Mouse (Mus musculus): ENCODE results near the gene Heatr1. TPM values are rescaled to one million over a fixed set of nuclear protein-coding genes. Genes with fewer than 3 reads are reported as not detected.
A peak's percentile ranks its signal among the peaks of the same experiment; 100 is the strongest.
"Not testable (repeated sequence)": the region's sequence is repeated elsewhere in the genome, so short reads cannot be mapped to it uniquely, and the experiment has no call there.

Gene Heatr1
- total RNA-seq, 1 experiment from 2014 or later = 50.9 TPM

- no peak for ATAC-seq (ENCODE audit: extremely low read depth, insufficient number of reproducible peaks, low FRiP score, poor library complexity, severe bottlenecking)
These were observed 46.0 kb downstream of the Heatr1 start for GRCm38 (mm10) chr13:12440813-12441212.

- no peak for ATAC-seq (ENCODE audit: extremely low read depth, insufficient number of reproducible peaks, low FRiP score, poor library complexity, severe bottlenecking)
These were observed 47.3 kb downstream of the Heatr1 start for GRCm38 (mm10) chr13:12442008-12442587.

DNA sequence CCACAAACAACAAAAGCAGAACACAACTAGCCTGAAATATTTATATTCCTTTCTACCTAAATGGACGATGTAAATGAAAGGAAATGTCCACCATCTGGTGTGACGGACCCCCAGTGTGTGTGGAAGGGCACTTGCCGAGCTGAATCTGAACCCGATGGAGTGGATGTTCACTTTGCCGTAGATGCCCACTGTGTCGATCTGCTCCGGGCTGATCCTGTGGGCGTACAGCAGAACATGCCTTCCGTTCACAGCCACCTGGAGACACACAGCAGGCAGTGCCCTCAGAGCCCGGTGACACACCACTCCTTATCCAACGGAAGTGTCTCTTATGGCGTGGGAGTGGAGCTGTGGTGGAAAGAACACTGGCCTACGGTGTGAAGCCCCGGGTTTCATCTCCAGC, 58.3 kb downstream of the Heatr1 start:
- no peak for ATAC-seq (ENCODE audit: extremely low read depth, insufficient number of reproducible peaks, low FRiP score, poor library complexity, severe bottlenecking)

DNA sequence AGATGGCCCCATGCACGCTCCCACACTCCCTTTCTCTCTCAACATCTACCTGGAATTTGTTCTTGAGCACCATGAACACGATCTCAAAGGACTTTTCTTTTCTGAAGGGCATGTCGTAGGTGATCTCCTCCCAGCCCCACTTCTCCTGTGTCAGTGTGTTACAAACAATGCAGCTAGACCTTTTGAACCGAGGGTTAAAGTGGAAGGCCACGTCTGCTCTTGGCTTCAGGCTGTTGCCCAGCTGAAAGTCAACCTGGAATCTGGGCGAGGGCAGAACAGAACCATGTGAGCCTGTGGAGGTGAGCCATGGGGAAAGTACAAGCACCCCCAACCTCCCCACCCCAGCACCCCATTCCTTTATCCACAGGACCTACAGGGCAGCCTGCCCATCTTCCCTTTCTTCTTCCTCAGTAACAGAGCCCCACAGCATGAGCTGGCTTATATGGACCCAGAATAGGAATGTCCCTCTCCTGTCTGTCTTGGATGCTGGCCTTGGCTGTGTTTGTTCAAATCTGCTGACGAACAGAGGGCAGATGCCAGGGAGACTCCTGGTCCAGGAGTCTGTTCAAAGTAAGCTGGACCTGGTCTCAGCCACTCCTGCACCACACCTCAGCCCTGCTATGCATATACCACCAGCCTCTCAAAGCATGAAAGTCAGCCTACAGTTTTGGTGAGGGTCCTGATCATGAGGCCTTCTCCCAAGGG, 60.0 kb downstream of the Heatr1 start:
- ATAC-seq (ENCODE audit: extremely low read depth, insufficient number of reproducible peaks, low FRiP score, poor library complexity, severe bottlenecking) = no peak

DNA sequence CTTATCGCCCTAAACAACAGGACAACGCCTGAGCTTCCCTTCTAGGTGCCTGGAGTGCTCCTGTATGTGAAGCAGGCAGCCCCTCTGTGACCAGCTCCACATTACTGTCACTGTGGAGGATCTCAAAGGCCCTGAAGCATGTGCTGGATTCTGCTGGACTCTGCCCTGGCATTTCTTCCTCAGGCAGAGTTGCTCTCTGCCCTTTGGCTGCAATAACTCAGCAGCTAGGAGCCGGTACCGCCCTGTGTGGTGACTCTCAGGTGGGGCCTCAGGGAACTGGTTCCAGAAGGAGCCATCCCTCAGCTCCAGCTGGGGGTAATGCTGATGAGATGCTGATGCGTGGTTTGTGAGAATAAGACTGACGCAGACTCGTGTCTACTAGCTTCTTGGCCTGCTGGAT, 61.9 kb downstream of the Heatr1 start:
- ATAC-seq (ENCODE audit: extremely low read depth, insufficient number of reproducible peaks, low FRiP score, poor library complexity, severe bottlenecking) = no peak

- peak; percentile 72 for ATAC-seq (ENCODE audit: extremely low read depth, insufficient number of reproducible peaks, low FRiP score, poor library complexity, severe bottlenecking)
These were observed 65.6 kb downstream of the Heatr1 start for GRCm38 (mm10) chr13:12460443-12460842.

DNA sequence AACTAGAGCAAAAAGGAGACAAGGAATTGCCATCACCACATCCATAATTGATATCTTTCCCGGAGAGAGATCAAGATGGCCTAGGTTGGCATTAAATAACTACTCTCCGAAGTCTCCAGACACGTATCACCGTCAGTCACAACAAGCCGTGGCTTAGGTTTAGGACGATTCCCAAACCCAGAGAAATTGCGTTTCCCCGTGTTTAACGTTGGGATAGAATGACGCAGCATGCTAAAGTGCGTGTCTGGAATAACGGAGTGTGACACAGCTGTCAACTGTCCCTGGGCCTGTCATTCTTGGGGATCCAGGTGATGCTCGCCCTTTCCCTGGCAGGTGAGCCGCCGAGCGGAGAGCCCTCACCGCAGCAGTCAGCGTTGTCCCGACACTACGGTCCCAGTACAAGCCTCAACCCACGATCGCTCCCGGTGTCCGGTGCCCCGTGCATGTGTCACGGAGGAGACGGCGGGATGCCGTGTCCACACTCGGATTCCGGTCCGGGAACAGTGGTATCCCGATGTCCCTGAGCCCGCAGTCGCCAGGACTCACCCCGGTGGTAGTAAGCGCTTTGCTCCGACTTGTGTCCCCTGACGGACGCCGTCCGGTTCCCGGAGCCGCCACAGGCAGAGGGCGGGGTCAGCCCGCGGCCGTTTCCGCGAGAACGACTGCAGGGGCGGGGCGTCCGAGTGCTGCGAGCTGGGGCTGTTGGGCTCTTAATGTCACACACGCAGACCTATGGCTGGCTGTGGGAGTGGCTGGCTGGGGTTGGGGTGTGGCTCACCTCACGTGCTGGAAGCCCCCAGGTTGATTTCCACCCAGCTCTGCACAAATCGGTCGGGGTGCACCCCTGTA, 66.3 kb downstream of the Heatr1 start:
- ATAC-seq (ENCODE audit: extremely low read depth, insufficient number of reproducible peaks, low FRiP score, poor library complexity, severe bottlenecking) = peak; percentile 85

DNA sequence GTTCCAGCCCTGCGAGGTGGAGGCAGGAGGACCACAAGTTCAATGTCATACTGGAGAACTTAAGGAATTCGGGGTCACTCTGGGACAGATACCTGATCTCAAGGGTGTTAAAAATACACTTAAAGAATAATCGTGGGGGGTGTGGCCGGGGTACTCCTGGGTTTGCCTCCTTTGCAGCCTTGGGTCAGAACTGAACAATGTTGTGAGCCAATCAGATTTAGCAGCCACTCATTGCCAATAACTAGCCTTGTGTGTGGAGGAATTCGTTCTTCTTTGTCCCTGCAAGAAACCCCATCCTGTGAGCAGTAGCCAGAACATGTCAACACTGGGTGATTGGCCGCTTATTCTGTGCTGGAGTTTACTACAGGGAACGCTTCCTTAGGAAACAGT, 66.9 kb downstream of the Heatr1 start:
- no peak for ATAC-seq (ENCODE audit: extremely low read depth, insufficient number of reproducible peaks, low FRiP score, poor library complexity, severe bottlenecking)

DNA sequence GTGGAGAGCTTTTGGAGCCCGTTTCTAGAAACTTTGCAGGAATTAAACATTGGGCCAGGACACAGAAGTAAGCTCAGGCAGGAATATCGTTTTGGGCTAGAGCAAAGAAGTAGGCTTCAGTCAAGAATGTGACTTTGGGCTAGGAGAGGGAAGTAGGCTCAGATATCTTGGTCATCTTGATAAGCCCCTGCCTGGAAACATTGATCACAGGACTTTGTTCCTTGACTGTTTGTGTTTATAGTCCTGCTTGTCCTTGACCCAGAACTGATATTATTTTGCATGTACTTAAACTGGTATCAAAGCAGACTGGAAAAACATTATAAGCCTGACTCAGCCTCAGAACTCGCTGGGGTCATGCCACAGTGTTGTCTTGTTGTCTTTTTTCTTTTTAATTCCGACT, 67.8 kb downstream of the Heatr1 start:
- no peak for ATAC-seq (ENCODE audit: extremely low read depth, insufficient number of reproducible peaks, low FRiP score, poor library complexity, severe bottlenecking)

DNA sequence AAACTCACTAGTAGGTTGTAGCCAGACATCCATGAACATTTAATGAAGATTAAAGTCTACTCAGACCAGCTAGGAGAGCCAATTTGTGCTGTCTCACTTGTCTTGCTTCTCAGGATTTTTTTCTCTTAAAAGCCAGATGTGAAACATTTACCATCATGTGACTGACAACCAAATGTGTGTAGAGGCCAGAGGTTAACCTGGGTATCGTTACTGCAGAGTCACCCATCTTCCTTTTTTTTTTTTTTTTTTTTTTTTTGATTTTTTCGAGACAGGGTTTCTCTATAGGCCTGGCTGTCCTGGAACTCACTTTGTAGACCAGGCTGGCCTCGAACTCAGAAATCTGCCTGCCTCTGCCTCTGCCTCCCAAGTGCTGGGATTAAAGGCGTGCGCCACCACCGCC, 69.3 kb downstream of the Heatr1 start:
- ATAC-seq (ENCODE audit: extremely low read depth, insufficient number of reproducible peaks, low FRiP score, poor library complexity, severe bottlenecking) = not testable (repeated sequence)

GRCm38 (mm10) chr13:12464844-12465243, 70.0 kb downstream of the Heatr1 start, which contains the start of gene Lgals8:
Gene Lgals8, minus strand, starts transcription at chr13:12464944.
- ATAC-seq (ENCODE audit: extremely low read depth, insufficient number of reproducible peaks, low FRiP score, poor library complexity, severe bottlenecking) = no peak

DNA sequence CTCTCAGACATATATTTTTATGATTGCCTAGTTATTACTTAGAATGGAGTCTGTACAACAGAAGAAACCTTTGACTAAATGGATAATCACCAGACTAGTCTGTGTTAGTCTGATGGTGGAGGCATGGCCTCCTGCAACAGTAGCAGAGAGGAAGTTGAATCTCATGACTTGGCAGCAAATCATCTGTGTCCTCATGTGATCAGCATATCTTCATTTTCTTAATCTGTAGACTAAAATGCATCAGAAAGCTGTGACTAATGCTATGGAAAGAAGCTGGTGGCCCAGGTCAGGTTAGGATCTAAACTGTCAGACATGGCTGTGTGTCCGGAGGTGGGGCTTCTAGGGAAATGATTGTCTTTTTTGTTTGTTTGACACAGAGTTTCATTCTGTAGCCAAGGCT, 73.7 kb downstream of the Heatr1 start:
- peak; percentile 88 for ATAC-seq (ENCODE audit: extremely low read depth, insufficient number of reproducible peaks, low FRiP score, poor library complexity, severe bottlenecking)

DNA sequence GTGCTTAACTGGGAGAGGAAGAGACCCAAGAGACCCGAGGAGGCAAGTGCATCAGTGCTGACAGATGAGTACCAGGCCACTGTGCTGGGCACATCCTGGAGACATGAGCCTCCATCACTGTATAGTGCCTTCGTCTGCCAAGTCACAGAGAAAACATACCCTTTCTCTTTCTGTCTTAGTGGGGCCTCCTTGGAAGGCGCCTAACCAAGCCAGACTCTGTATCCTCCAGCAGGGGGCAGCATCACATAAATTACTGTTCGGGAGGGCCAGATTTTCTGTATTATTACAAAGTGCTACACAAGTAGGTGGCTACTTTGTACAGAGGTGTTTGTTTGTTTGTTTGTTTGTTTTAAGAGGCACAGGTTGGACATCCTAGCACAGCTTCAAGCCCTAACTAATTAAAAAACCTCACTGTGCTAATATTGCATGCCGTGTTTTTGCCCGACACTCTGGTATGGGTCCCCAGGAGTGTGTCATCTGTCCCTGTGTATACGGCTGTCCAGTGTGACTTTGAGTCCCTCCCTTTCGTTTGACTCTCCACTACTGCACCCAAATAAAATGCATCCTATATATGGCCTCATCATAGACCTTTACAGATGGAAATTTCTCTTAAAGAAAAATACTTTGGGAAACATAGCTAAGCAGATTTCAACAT, 79.0 kb downstream of the Heatr1 start:
- ATAC-seq (ENCODE audit: extremely low read depth, insufficient number of reproducible peaks, low FRiP score, poor library complexity, severe bottlenecking) = peak; percentile 78

- ATAC-seq (ENCODE audit: extremely low read depth, insufficient number of reproducible peaks, low FRiP score, poor library complexity, severe bottlenecking) = no peak
These were observed 80.4 kb downstream of the Heatr1 start for GRCm38 (mm10) chr13:12475239-12475638.

DNA sequence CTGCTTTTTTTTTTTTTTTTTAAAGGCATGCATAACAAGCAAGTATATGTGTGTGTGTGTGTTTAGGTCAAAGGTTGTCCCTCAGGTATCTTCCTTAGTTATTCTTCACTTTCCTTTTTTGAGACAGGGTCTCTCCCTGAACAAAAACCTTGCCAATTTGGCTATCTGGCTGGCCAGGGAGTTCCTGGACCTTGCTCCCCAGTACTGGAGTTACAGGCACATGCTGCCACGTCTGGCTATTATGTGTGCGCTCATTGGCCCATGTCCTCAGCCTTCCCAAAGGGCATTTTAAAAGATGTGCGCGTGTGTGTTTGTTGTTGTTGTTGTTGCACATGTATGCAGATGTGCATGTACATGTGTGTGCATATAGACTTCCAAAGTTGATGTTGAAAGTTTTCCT, 82.1 kb downstream of the Heatr1 start:
- no peak for ATAC-seq (ENCODE audit: extremely low read depth, insufficient number of reproducible peaks, low FRiP score, poor library complexity, severe bottlenecking)

DNA sequence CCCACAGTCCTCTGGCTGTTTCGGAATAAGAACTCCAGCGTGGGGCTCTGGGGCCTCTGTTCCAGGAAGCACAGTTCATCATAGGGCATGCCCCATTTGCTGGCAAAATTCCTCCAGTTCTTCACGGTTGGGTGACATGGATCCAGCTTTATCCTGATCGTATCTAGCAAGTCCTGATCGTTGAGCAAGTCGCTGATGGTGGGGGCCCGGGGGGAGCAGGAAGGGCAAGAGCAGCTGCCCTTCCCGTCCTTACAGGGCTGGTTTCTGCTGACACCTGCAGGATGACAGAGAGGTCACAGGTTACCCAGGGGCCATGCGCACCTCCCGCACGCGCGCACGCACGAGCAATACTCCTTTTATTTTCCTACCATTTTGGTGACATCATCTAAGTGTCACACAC, 83.5 kb downstream of the Heatr1 start:
- ATAC-seq (ENCODE audit: extremely low read depth, insufficient number of reproducible peaks, low FRiP score, poor library complexity, severe bottlenecking) = no peak

GRCm38 (mm10) chr13:12479802-12480201, 85.0 kb downstream of the Heatr1 start:
- ATAC-seq (ENCODE audit: extremely low read depth, insufficient number of reproducible peaks, low FRiP score, poor library complexity, severe bottlenecking) = no peak

DNA sequence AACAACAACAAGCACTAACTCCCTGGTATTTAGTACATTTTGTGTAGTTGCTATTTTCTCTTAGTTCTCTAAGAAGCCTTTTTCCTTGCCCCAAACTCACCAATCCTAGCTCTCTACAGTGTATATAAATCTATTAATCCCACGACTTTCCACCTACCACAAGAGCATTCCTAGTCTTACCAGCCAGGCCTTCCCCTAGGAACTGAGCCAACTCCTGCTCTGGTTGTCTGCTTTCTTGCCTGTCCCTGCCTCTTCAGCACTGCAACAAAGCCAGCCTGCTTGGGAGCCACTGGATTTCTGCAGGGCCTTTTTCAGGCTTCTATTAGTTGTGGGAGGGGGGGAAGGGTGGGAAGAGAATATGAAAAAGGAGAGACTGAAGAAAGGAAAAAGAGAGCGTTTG, 90.4 kb downstream of the Heatr1 start:
- no peak for ATAC-seq (ENCODE audit: extremely low read depth, insufficient number of reproducible peaks, low FRiP score, poor library complexity, severe bottlenecking)

- no peak for ATAC-seq (ENCODE audit: extremely low read depth, insufficient number of reproducible peaks, low FRiP score, poor library complexity, severe bottlenecking)
These were observed 90.8 kb downstream of the Heatr1 start for GRCm38 (mm10) chr13:12485640-12486039.

Measured in neutrophil, adult 5-6 weeks (primary cell).